Mouse (Mus musculus): ENCODE results near the gene Arhgap22.

DNA sequence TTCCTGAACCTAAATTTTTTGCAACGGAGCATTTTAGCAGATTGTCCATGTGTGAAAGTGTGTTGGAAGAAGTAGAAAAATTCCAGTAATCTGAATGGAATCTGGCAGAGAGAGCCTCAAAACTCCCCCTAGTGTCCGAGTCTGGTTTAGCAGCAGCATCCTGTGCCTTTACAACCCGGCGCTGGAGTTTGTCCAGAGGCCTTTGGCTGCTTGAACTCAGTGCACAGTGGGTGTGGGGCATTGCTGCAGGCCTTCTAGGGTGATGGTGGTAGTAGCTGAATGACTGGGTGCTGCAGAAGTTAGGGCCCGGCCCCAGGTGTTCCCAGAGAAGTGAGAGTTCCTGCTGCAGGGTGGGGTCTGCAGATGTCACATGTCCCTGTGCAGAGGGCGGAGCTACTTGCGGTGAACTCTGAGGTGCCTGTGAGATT, 108.8 kb downstream of the Arhgap22 start:
- TF ChIP-seq CTCF (IDR thresholded peaks at IDR 0.05; ENCODE audit: low read depth, low read length), result peak; percentile 43
- no peak for TF ChIP-seq EP300 (IDR thresholded peaks at IDR 0.05; ENCODE audit: insufficient read depth, low read depth, low read length)
- no peak for TF ChIP-seq POLR2A (IDR thresholded peaks at IDR 0.05; ENCODE audit: insufficient read depth, low read length)

All from ES-Bruce4 (cell line).